20 mouse cellular contexts compared by ENCODE assay signal in the genomic region with DNA sequence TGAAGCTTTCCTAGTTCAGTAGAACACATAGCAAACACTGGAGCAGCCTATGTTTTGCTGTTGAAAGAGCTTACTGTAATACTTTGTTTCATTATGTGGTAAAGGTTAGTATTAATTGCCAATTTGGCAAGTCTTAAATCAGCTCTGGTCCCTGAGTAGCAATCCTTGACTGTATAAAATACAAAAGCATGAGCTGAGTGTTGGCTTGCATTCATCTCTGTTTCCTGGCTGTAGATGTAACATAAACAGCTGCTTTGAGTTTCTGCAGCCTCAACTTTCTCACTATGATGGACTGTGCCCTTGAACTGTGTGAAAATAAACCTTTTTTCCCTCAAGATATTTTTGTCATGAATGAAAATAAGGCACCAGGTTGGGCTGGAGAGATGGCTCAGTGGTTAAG.
DNase-seq lines count a peak whose midpoint lies in the region; ATAC-seq lines count a peak whose summit lies in the region.
"Had no signal": no experiment of that assay in that cellular context is flagged by ENCODE, and none has a peak within 500 bp of the region (broad histone marks: within the 10 kb centered on the region; RNA-seq: fewer than 3 reads in every experiment).

No protein-coding gene starts in this region.

- peak; percentile 40; the same call in 1 of the 2 replicates for ATAC-seq in forebrain, embryonic 14.5 days
- no peak for ATAC-seq in forebrain, embryonic 11.5 days (replicated peaks; ENCODE audit: low FRiP score)
- ATAC-seq in limb, embryonic 12.5 days (ENCODE audit: insufficient number of reproducible peaks, insufficient read depth, low FRiP score, low TSS enrichment, low read depth): peak; percentile 42; the same call in 1 of the 2 replicates
- peak; percentile 72; the same call in 1 of the 2 replicates for ATAC-seq in limb, embryonic 13.5 days (ENCODE audit: low FRiP score, low read depth)
- ATAC-seq: inflammation-experienced regulatory T-cells, adult 6 months had no signal

- DNase-seq in forebrain, embryonic 14.5 days (ENCODE audit: low spot score): peak; percentile 74
- no peak for DNase-seq in forebrain, embryonic 11.5 days (ENCODE audit: low spot score)
- no peak for DNase-seq in limb, embryonic 10.5 days (ENCODE audit: low spot score)
- peak; percentile 21 for DNase-seq in NIH3T3 (ENCODE audit: low read depth)
- no peak for DNase-seq in embryo, embryonic 9.5 days (ENCODE audit: extremely low spot score)
- DNase-seq in urinary bladder, postnatal 4 days (ENCODE audit: low spot score in 2 of 2): no peak
- DNase-seq: cerebellum, adult 9-11 months; gastrocnemius, postnatal 36 days; kidney, adult 8-10 months; lung, postnatal 4 days; thymus, adult 18-20 months had no signal

- H3K36me3 ChIP-seq in forebrain, embryonic 14.5 days (ENCODE audit: control insufficient read depth, insufficient read depth, low read length): no peaks in the 10 kb centered on the region
- H3K36me3 ChIP-seq in forebrain, embryonic 11.5 days (ENCODE audit: control insufficient read depth, insufficient read depth, low read length): no peaks in the 10 kb centered on the region
- no peaks in the 10 kb centered on the region for H3K36me3 ChIP-seq in limb, embryonic 12.5 days
- no peaks in the 10 kb centered on the region for H3K36me3 ChIP-seq in limb, embryonic 10.5 days
- no peaks in the 10 kb centered on the region for H3K36me3 ChIP-seq in limb, embryonic 13.5 days
- H3K36me3 ChIP-seq: embryonic facial prominence, embryonic 13.5 days; G1E; heart, embryonic 15.5 days; limb, embryonic 15.5 days; liver, embryonic 15.5 days; midbrain, embryonic 10.5 days had no signal

- no peak overlapping the region for H3K9ac ChIP-seq in forebrain, embryonic 14.5 days (ENCODE audit: low read length)
- H3K9ac ChIP-seq in forebrain, embryonic 11.5 days (ENCODE audit: low read length): no peak overlapping the region
- H3K9ac ChIP-seq in limb, embryonic 12.5 days (replicated peaks): no peak overlapping the region
- no peak overlapping the region for H3K9ac ChIP-seq in limb, embryonic 13.5 days
- H3K9ac ChIP-seq: embryonic facial prominence, embryonic 13.5 days; heart, embryonic 15.5 days; limb, embryonic 15.5 days; liver, embryonic 15.5 days had no signal

- H3K4me3 ChIP-seq in forebrain, embryonic 14.5 days (ENCODE audit: low read depth, low read length): no peak overlapping the region
- no peak overlapping the region for H3K4me3 ChIP-seq in forebrain, embryonic 11.5 days (ENCODE audit: low read depth, low read length)
- no peak overlapping the region for H3K4me3 ChIP-seq in limb, embryonic 12.5 days (replicated peaks)
- H3K4me3 ChIP-seq in limb, embryonic 10.5 days: no peak overlapping the region
- no peak overlapping the region for H3K4me3 ChIP-seq in limb, embryonic 13.5 days
- H3K4me3 ChIP-seq: embryonic facial prominence, embryonic 13.5 days; heart, embryonic 15.5 days; limb, embryonic 15.5 days; liver, embryonic 15.5 days; midbrain, embryonic 10.5 days had no signal

- H3K27me3 ChIP-seq in forebrain, embryonic 14.5 days (replicated peaks; ENCODE audit: control insufficient read depth, insufficient read depth, low read length): no peaks in the 10 kb centered on the region
- no peaks in the 10 kb centered on the region for H3K27me3 ChIP-seq in forebrain, embryonic 11.5 days (ENCODE audit: control insufficient read depth, insufficient read depth, low read length)
- no peaks in the 10 kb centered on the region for H3K27me3 ChIP-seq in limb, embryonic 12.5 days
- H3K27me3 ChIP-seq in limb, embryonic 10.5 days (ENCODE audit: low read depth, poor library complexity, severe bottlenecking): no peaks in the 10 kb centered on the region
- H3K27me3 ChIP-seq in limb, embryonic 13.5 days: no peaks in the 10 kb centered on the region
- H3K27me3 ChIP-seq: embryonic facial prominence, embryonic 13.5 days; heart, embryonic 15.5 days; limb, embryonic 15.5 days; liver, embryonic 15.5 days had no signal

- no peak overlapping the region for H3K27ac ChIP-seq in forebrain, embryonic 14.5 days (ENCODE audit: low read depth, low read length)
- H3K27ac ChIP-seq in forebrain, embryonic 11.5 days (ENCODE audit: low read depth, low read length): no peak overlapping the region
- H3K27ac ChIP-seq in limb, embryonic 12.5 days: no peak overlapping the region
- no peak overlapping the region for H3K27ac ChIP-seq in limb, embryonic 10.5 days
- H3K27ac ChIP-seq in limb, embryonic 13.5 days: no peak overlapping the region
- H3K27ac ChIP-seq: embryonic facial prominence, embryonic 13.5 days; heart, embryonic 15.5 days; limb, embryonic 15.5 days; liver, embryonic 15.5 days; midbrain, embryonic 10.5 days had no signal

- no peaks in the 10 kb centered on the region for H3K9me3 ChIP-seq in forebrain, embryonic 14.5 days (replicated peaks; ENCODE audit: control insufficient read depth, low read length)
- H3K9me3 ChIP-seq in forebrain, embryonic 11.5 days (ENCODE audit: control insufficient read depth, low read length): no peaks in the 10 kb centered on the region
- no peaks in the 10 kb centered on the region for H3K9me3 ChIP-seq in limb, embryonic 12.5 days
- H3K9me3 ChIP-seq in limb, embryonic 10.5 days (replicated peaks): no peaks in the 10 kb centered on the region
- H3K9me3 ChIP-seq in limb, embryonic 13.5 days: no peaks in the 10 kb centered on the region
- H3K9me3 ChIP-seq: embryonic facial prominence, embryonic 13.5 days; G1E; heart, embryonic 15.5 days; limb, embryonic 15.5 days; liver, embryonic 15.5 days; midbrain, embryonic 10.5 days had no signal

- no peaks in the 10 kb centered on the region for H3K4me1 ChIP-seq in forebrain, embryonic 14.5 days (ENCODE audit: control insufficient read depth, insufficient read depth, low read length)
- H3K4me1 ChIP-seq in forebrain, embryonic 11.5 days (replicated peaks; ENCODE audit: control insufficient read depth, insufficient read depth, low read length): no peaks in the 10 kb centered on the region
- H3K4me1 ChIP-seq in limb, embryonic 12.5 days (replicated peaks): no peaks in the 10 kb centered on the region
- no peaks in the 10 kb centered on the region for H3K4me1 ChIP-seq in limb, embryonic 10.5 days
- H3K4me1 ChIP-seq in limb, embryonic 13.5 days: no peaks in the 10 kb centered on the region
- H3K4me1 ChIP-seq: embryonic facial prominence, embryonic 13.5 days; heart, embryonic 15.5 days; limb, embryonic 15.5 days; liver, embryonic 15.5 days; midbrain, embryonic 10.5 days had no signal

- no peak overlapping the region for H3K4me2 ChIP-seq in forebrain, embryonic 14.5 days (ENCODE audit: low read length)
- H3K4me2 ChIP-seq in forebrain, embryonic 11.5 days (ENCODE audit: low read depth, low read length, severe bottlenecking): no peak overlapping the region
- H3K4me2 ChIP-seq in limb, embryonic 12.5 days: no peak overlapping the region
- no peak overlapping the region for H3K4me2 ChIP-seq in limb, embryonic 13.5 days (replicated peaks)
- H3K4me2 ChIP-seq: embryonic facial prominence, embryonic 13.5 days; heart, embryonic 15.5 days; limb, embryonic 15.5 days; liver, embryonic 15.5 days had no signal

Comparison
In these comparisons a context has a peak if more than half of its experiments do, and no peak if none do; other contexts are left out.
1. DNase-seq: peak in forebrain, embryonic 14.5 days (single experiment) and NIH3T3 (single experiment); none in forebrain, embryonic 11.5 days (single experiment), limb, embryonic 10.5 days (single experiment), embryo, embryonic 9.5 days (single experiment) and urinary bladder, postnatal 4 days (0 of 2).